ENCODE assay signal across 9 mouse cellular contexts in the genomic region with DNA sequence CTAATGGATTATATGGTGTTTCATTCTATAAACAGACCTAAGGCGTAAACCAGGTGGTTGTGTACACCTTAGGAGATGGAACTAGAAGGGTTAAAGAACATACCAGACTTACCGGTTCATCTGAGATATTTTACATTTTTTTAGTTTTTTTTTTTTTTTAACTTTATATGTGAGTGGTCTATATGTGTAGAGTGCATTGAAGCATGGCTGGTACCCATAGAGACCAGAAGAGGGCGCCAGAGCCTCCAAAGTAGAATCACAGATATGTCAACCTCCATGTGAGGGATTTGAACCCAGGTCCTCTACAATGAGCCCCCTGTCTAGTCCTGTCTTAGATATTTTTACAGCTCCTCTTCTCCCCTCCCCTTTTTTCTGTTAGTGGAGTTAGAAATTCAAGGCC. TPM values are rescaled to one million over a fixed set of nuclear protein-coding genes. Genes with fewer than 3 reads are reported as not detected.
A peak's percentile ranks its signal among the peaks of the same experiment; 100 is the strongest.
DNase-seq lines count a peak whose midpoint lies in the region; ATAC-seq and TF ChIP-seq lines count a peak whose summit lies in the region.
"Had no signal": no experiment of that assay in that cellular context is flagged by ENCODE, and none has a peak within 500 bp of the region (broad histone marks: within the 10 kb centered on the region; RNA-seq: fewer than 3 reads in every experiment).

No protein-coding gene starts in this region.

- no peak overlapping the region for H3K27ac ChIP-seq in kidney, embryonic 14.5 days (ENCODE audit: low read depth, low read length)
- no peak overlapping the region for H3K27ac ChIP-seq in ES-E14 (ENCODE audit: insufficient read depth, low read depth, low read length, poor library complexity, severe bottlenecking)
- H3K27ac ChIP-seq in limb, embryonic 14.5 days (replicated peaks; ENCODE audit: low read depth, low read length): no peak overlapping the region
- H3K27ac ChIP-seq: lung, embryonic 15.5 days had no signal

- H3K4me2 ChIP-seq in kidney, embryonic 14.5 days (replicated peaks; ENCODE audit: low read depth, low read length): no peak overlapping the region
- H3K4me2 ChIP-seq in limb, embryonic 14.5 days (replicated peaks; ENCODE audit: low read depth, low read length, severe bottlenecking): 0 out of 2 replicates have a peak overlapping the region, but pooled peaks have one; percentile 39
- H3K4me2 ChIP-seq: lung, embryonic 15.5 days had no signal

- peak; percentile 50; the same call in 1 of the 2 replicates for TF ChIP-seq CTCF in brain, embryonic 14.5 days (IDR thresholded peaks at IDR 0.05; ENCODE audit: borderline replicate concordance, extremely low read depth, insufficient read depth, insufficient read length)

- peak; percentile 29 for DNase-seq in kidney, adult 11 months
- DNase-seq in ES-E14 (ENCODE audit: low read depth, low spot score): peak; percentile 68
- peak; percentile 45 for DNase-seq in brain, embryonic 14.5 days (ENCODE audit: low read depth)
- peak; percentile 31 for DNase-seq in limb, embryonic 14.5 days (ENCODE audit: low spot score)
- DNase-seq in right cerebral cortex, adult 18-20 months: no peak

- H3K9ac ChIP-seq in kidney, embryonic 14.5 days (ENCODE audit: low read depth, low read length): no peak overlapping the region
- no peak overlapping the region for H3K9ac ChIP-seq in ES-E14 (ENCODE audit: insufficient read depth, low read depth, low read length, poor library complexity, severe bottlenecking)
- no peak overlapping the region for H3K9ac ChIP-seq in limb, embryonic 14.5 days (ENCODE audit: low read depth, low read length, severe bottlenecking)
- H3K9ac ChIP-seq: lung, embryonic 15.5 days had no signal

- no peak for TF ChIP-seq POLR2A in brain, embryonic 14.5 days (IDR thresholded peaks at IDR 0.05; ENCODE audit: borderline replicate concordance, extremely low read depth, insufficient read depth, insufficient read length, poor library complexity, severe bottlenecking)
- no peak for TF ChIP-seq POLR2A in limb, embryonic 14.5 days (IDR thresholded peaks at IDR 0.05; ENCODE audit: borderline replicate concordance, extremely low read depth, insufficient read depth, insufficient read length)

- 0 out of 2 replicates have a peak, but pooled peaks cover 5% of the 10 kb centered on the region for H3K4me1 ChIP-seq in kidney, embryonic 14.5 days (ENCODE audit: control insufficient read depth, insufficient read depth, low read length)
- peaks cover 2% of the 10 kb centered on the region in 2 experiments; a peak in 1 of 4 replicates for H3K4me1 ChIP-seq in ES-E14 (ENCODE audit: control insufficient read depth in 2 of 2, insufficient read depth in 2 of 2, low read length in 2 of 2, poor library complexity in 1 of 2)
- H3K4me1 ChIP-seq in limb, embryonic 14.5 days (ENCODE audit: control insufficient read depth, insufficient read depth, low read length): peaks cover 15% of the 10 kb centered on the region; the same call in 1 of the 2 replicates

- WGBS in kidney, embryonic 14.5 days: 51% methylated on average over 3 of the region's 3 CpGs
- 38% methylated on average over 3 of the region's 3 CpGs for WGBS in limb, embryonic 14.5 days

- no peaks in the 10 kb centered on the region for H3K9me3 ChIP-seq in kidney, embryonic 14.5 days (ENCODE audit: control insufficient read depth, low read length)
- H3K9me3 ChIP-seq in ES-E14 (ENCODE audit: control insufficient read depth, insufficient read depth, low read depth, low read length): no peaks in the 10 kb centered on the region
- H3K9me3 ChIP-seq in limb, embryonic 14.5 days (ENCODE audit: control insufficient read depth, low read length): no peaks in the 10 kb centered on the region
- H3K9me3 ChIP-seq: lung, embryonic 15.5 days had no signal

- no peak for ATAC-seq in kidney, embryonic 14.5 days (ENCODE audit: low FRiP score, low TSS enrichment)
- no peak for ATAC-seq in limb, embryonic 14.5 days (ENCODE audit: low FRiP score, low read depth)
- no peak for ATAC-seq in frontal cortex, adult (ENCODE audit: low TSS enrichment)

- no peak overlapping the region for H3K4me3 ChIP-seq in kidney, embryonic 14.5 days (ENCODE audit: low read length)
- no peak overlapping the region for H3K4me3 ChIP-seq in ES-E14 (ENCODE audit: insufficient read depth in 1 of 2, low read depth in 1 of 2, low read length in 2 of 2, poor library complexity in 1 of 2, severe bottlenecking in 1 of 2)
- H3K4me3 ChIP-seq in limb, embryonic 14.5 days (replicated peaks; ENCODE audit: low read length): peak overlapping the region; percentile 22
- H3K4me3 ChIP-seq: erythroblast, embryonic 14.5 days; lung, embryonic 15.5 days had no signal

- peaks cover 26% of the 10 kb centered on the region for H3K27me3 ChIP-seq in kidney, embryonic 14.5 days (ENCODE audit: control insufficient read depth, insufficient read depth, low read length)
- peaks cover 10% of the 10 kb centered on the region; the same call in 1 of the 2 replicates for H3K27me3 ChIP-seq in limb, embryonic 14.5 days (ENCODE audit: control insufficient read depth, insufficient read depth, low read length)

- in situ Hi-C loops in ES-E14 (cut with MboI; ENCODE audit: low sequenced_read_pairs in 2 of 2, unreplicated experiment in 2 of 2): no loop called here

- H3K36me3 ChIP-seq in kidney, embryonic 14.5 days (ENCODE audit: control insufficient read depth, insufficient read depth, low read length): peaks cover 2% of the 10 kb centered on the region; the same call in 1 of the 2 replicates
- peaks cover 1% of the 10 kb centered on the region; the same call in 1 of the 2 replicates for H3K36me3 ChIP-seq in ES-E14 (ENCODE audit: control insufficient read depth, insufficient read depth, low read length, poor library complexity, severe bottlenecking)
- H3K36me3 ChIP-seq in limb, embryonic 14.5 days (ENCODE audit: control insufficient read depth, insufficient read depth, low read length): 0 out of 2 replicates have a peak, but pooled peaks cover under 1% of the 10 kb centered on the region
- H3K36me3 ChIP-seq: lung, embryonic 15.5 days had no signal

TF ChIP-seq in ES-E14, 5 proteins besides CTCF, POLR2A, EP300 and RAD21:
- TF ChIP-seq MAFK (IDR thresholded peaks at IDR 0.05; ENCODE audit: insufficient read depth, low read depth, low read length) (no peak), CHD2 (IDR thresholded peaks at IDR 0.05; ENCODE audit: low read depth, low read length) (no peak), ZC3H11A (IDR thresholded peaks at IDR 0.05; ENCODE audit: borderline replicate concordance, low read depth, low read length) (0 out of 2 replicates have a peak, but pooled peaks have one; percentile 7), ZNF384 (IDR thresholded peaks at IDR 0.05; ENCODE audit: low read depth, low read length) (peak; percentile 93), HCFC1 (IDR thresholded peaks at IDR 0.05; ENCODE audit: borderline replicate concordance, insufficient read depth, low read length) (no peak)

RNA-seq across cellular contexts. Expression of a gene that starts 0.8 kb away (rescaled TPM):
- polyA plus RNA-seq in kidney, embryonic 14.5 days (2014; fragmentation: Nextera tagmentation; extraction: Ambion mirVana): 5.0 and 5.3 TPM in 2 replicates
- 0.98 and 1.6 TPM in 2 replicates for total RNA-seq in ES-E14 (2012; rRNA removed)
- polyA plus RNA-seq in brain, embryonic 14.5 days (2012; rRNA removed): 14.8 and 14.9 TPM in 2 replicates
- polyA plus RNA-seq in limb, embryonic 14.5 days (2012; rRNA removed): 46.3 and 87.4 TPM in 2 replicates
- polyA plus RNA-seq in limb, embryonic 14.5 days (2014; fragmentation: Nextera tagmentation; extraction: Ambion mirVana): 22.6 and 27.4 TPM in 2 replicates

RNA-seq across cellular contexts. Expression of a gene that starts 34.2 kb away (rescaled TPM):
- 16.0 and 26.0 TPM in 2 replicates for polyA plus RNA-seq in kidney, embryonic 14.5 days (2014; fragmentation: Nextera tagmentation; extraction: Ambion mirVana)
- total RNA-seq in ES-E14 (2012; rRNA removed): 111 and 119 TPM in 2 replicates
- polyA plus RNA-seq in brain, embryonic 14.5 days (2012; rRNA removed): 24.8 and 25.7 TPM in 2 replicates
- 16.2 and 18.1 TPM in 2 replicates for polyA plus RNA-seq in limb, embryonic 14.5 days (2012; rRNA removed)
- 14.5 and 15.9 TPM in 2 replicates for polyA plus RNA-seq in limb, embryonic 14.5 days (2014; fragmentation: Nextera tagmentation; extraction: Ambion mirVana)

RNA-seq across cellular contexts. Expression of a gene that starts 47.0 kb away (rescaled TPM):
- 46.3 and 60.5 TPM in 2 replicates for polyA plus RNA-seq in kidney, embryonic 14.5 days (2014; fragmentation: Nextera tagmentation; extraction: Ambion mirVana)
- 19.0 and 22.5 TPM in 2 replicates for total RNA-seq in ES-E14 (2012; rRNA removed)
- 80.6 and 102 TPM in 2 replicates for polyA plus RNA-seq in brain, embryonic 14.5 days (2012; rRNA removed)
- polyA plus RNA-seq in limb, embryonic 14.5 days (2012; rRNA removed): 61.9 and 70.8 TPM in 2 replicates
- 38.5 and 43.2 TPM in 2 replicates for polyA plus RNA-seq in limb, embryonic 14.5 days (2014; fragmentation: Nextera tagmentation; extraction: Ambion mirVana)

RNA-seq across cellular contexts. Expression of a gene that starts 47.5 kb away (rescaled TPM):
- 85.0 and 100.0 TPM in 2 replicates for polyA plus RNA-seq in kidney, embryonic 14.5 days (2014; fragmentation: Nextera tagmentation; extraction: Ambion mirVana)
- total RNA-seq in ES-E14 (2012; rRNA removed): 148 and 178 TPM in 2 replicates
- 98.8 and 131 TPM in 2 replicates for polyA plus RNA-seq in brain, embryonic 14.5 days (2012; rRNA removed)
- 69.7 and 74.3 TPM in 2 replicates for polyA plus RNA-seq in limb, embryonic 14.5 days (2012; rRNA removed)
- 83.7 and 86.6 TPM in 2 replicates for polyA plus RNA-seq in limb, embryonic 14.5 days (2014; fragmentation: Nextera tagmentation; extraction: Ambion mirVana)
